Mouse (Mus musculus) midbrain, embryonic 16.5 days (tissue): ENCODE measurements around the gene Mfap2. TPM values are rescaled to one million over a fixed set of nuclear protein-coding genes. Genes with fewer than 3 reads are reported as not detected.

Experiments used
- ATAC-seq: fragments of 200-750 bp; cut with Nextera tagmentation; 2 replicates; pipeline ENCODE4 v1.8.0; 2017; ENCODE audit warnings: moderate TSS enrichment
- H3K27ac ChIP-seq: fragments of 300-500 bp; sonication (generic); 2 replicates; pipeline ENCODE4 v1.5.1; 2014; ENCODE audit warnings: mild to moderate bottlenecking, low read length, mixed read lengths
- H3K27me3 ChIP-seq: fragments of 300-500 bp; sonication (generic); 2 replicates; pipeline ENCODE4 v1.6.1; 2014; ENCODE audit warnings: low read depth, low read length, mixed read lengths; ENCODE audit not compliant: control insufficient read depth, insufficient read depth
- H3K36me3 ChIP-seq: fragments of 300-500 bp; sonication (generic); 2 replicates; pipeline ENCODE4 v1.6.1; 2014; ENCODE audit warnings: mild to moderate bottlenecking, low read length, moderate library complexity, mixed read lengths; ENCODE audit not compliant: control insufficient read depth, insufficient read depth
- H3K4me1 ChIP-seq: fragments of 300-500 bp; sonication (generic); 2 replicates; pipeline ENCODE4 v1.6.1; 2014; ENCODE audit warnings: mild to moderate bottlenecking, low read length, mixed read lengths; ENCODE audit not compliant: control insufficient read depth, insufficient read depth
- H3K4me2 ChIP-seq: fragments of 300-500 bp; sonication (generic); 2 replicates; pipeline ENCODE4 v1.6.1; 2014; ENCODE audit warnings: mild to moderate bottlenecking, low read length, mixed read lengths
- H3K4me3 ChIP-seq: fragments of 300-500 bp; sonication (generic); 2 replicates; pipeline ENCODE4 v1.5.1; 2014; ENCODE audit warnings: low read depth, mild to moderate bottlenecking, low read length, moderate library complexity, mixed read lengths
- H3K9ac ChIP-seq: fragments of 300-500 bp; sonication (generic); 2 replicates; pipeline ENCODE4 v1.6.1; 2014; ENCODE audit warnings: low read depth, low read length, mixed read lengths
- H3K9me3 ChIP-seq: fragments of 300-500 bp; sonication (generic); replicated peaks from 2 replicates; pipeline ENCODE4 v1.6.1; 2014; ENCODE audit warnings: mild to moderate bottlenecking, low read length, mixed read lengths; ENCODE audit not compliant: control insufficient read depth, poor library complexity, severe bottlenecking
- WGBS: fragments of 180-500 bp; shearing (Covaris S2); extraction: QIAGEN DNeasy Blood & Tissue Kit; methylation state at CpG from one replicate; pipeline ENCODE4 v1.1.7; 2014; 5-methylcytosine and 5-hydroxymethylcytosine counted together
- polyA plus RNA-seq: library from polyadenylated mRNA; unstranded; fragments of >200 nt; fragmentation: Nextera tagmentation; extraction: Ambion mirVana; gene quantifications from 2 replicates; pipeline ENCODE4 v1.2.1, GENCODE M21; 2015

Gene Mfap2
- polyA plus RNA-seq, 1 experiment from 2014 or later, result 121 TPM

DNA sequence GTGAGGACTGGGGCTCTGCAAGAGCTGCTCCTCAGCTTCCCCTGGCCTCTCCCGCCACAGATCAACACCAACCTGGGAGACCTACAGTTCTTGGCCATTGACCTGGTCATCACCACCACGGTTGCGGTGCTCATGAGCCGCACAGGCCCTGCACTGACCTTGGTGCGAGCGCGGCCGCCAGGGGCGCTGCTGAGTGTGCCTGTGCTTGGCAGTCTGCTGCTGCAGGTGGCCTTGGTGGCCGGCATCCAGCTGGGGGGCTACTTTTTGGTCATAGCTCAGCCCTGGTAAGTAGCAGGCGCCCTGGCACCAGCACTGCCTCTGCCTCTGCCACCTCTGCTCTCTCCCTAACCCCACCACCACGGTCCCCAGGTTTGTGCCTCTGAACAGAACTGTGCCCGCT, 4.2 kb upstream of the Mfap2 start:
- no peak for ATAC-seq
- no peak overlapping the region for H3K4me2 ChIP-seq
- H3K4me1 ChIP-seq, result peaks cover 6% of the 10 kb centered on the region
- H3K9me3 ChIP-seq, result no peaks in the 10 kb centered on the region
- H3K27me3 ChIP-seq, result no peaks in the 10 kb centered on the region
- 87% methylated on average over 13 of the region's 13 CpGs for WGBS
- no peak overlapping the region for H3K4me3 ChIP-seq
- no peak overlapping the region for H3K9ac ChIP-seq
- H3K27ac ChIP-seq, result no peak overlapping the region
- peaks cover 61% of the 10 kb centered on the region for H3K36me3 ChIP-seq

GRCm38 (mm10) chr4:141008028-141008427, 2.2 kb upstream of the Mfap2 start:
- no peak for ATAC-seq
- Histone ChIP-seq H3K36me3 (peaks cover 44% of the 10 kb centered on the region), H3K4me3 (no peak overlapping the region), H3K4me1 (peaks cover 22% of the 10 kb centered on the region), H3K27me3 (no peaks in the 10 kb centered on the region), H3K9ac (no peak overlapping the region), H3K9me3 (no peaks in the 10 kb centered on the region), H3K4me2 (no peak overlapping the region), H3K27ac (no peak overlapping the region)
- WGBS, result 89% methylated on average over 8 of the region's 8 CpGs

GRCm38 (mm10) chr4:141010526-141010925, 308 bp downstream of the Mfap2 start:
- ATAC-seq, result peak; percentile 84

GRCm38 (mm10) chr4:141010941-141011429, 767 bp downstream of the Mfap2 start:
- H3K27ac ChIP-seq, result peak overlapping the region; percentile 80
- peak; percentile 19; the same call in 1 of the 2 replicates for ATAC-seq
- H3K4me2 ChIP-seq, result peak overlapping the region; percentile 95
- under 1% methylated on average over 17 of the region's 17 CpGs for WGBS
- H3K36me3 ChIP-seq, result peaks cover 24% of the 10 kb centered on the region
- no peaks in the 10 kb centered on the region for H3K9me3 ChIP-seq
- H3K27me3 ChIP-seq, result no peaks in the 10 kb centered on the region
- H3K9ac ChIP-seq, result peak overlapping the region; percentile 88
- peak overlapping the region; percentile 78 for H3K4me3 ChIP-seq
- peaks cover 24% of the 10 kb centered on the region for H3K4me1 ChIP-seq

More at GRCm38 (mm10) chr4:141010526-141010925, 308 bp downstream of the Mfap2 start:
- no peaks in the 10 kb centered on the region for H3K9me3 ChIP-seq
- no peaks in the 10 kb centered on the region for H3K27me3 ChIP-seq
- peaks cover 24% of the 10 kb centered on the region for H3K4me1 ChIP-seq
- peak overlapping the region; percentile 95 for H3K4me2 ChIP-seq
- H3K9ac ChIP-seq, result peak overlapping the region; percentile 88
- 0% methylated on average over 25 of the region's 26 CpGs for WGBS
- peaks cover 29% of the 10 kb centered on the region for H3K36me3 ChIP-seq
- H3K4me3 ChIP-seq, result peak overlapping the region; percentile 78
- H3K27ac ChIP-seq, result peak overlapping the region; percentile 80

DNA sequence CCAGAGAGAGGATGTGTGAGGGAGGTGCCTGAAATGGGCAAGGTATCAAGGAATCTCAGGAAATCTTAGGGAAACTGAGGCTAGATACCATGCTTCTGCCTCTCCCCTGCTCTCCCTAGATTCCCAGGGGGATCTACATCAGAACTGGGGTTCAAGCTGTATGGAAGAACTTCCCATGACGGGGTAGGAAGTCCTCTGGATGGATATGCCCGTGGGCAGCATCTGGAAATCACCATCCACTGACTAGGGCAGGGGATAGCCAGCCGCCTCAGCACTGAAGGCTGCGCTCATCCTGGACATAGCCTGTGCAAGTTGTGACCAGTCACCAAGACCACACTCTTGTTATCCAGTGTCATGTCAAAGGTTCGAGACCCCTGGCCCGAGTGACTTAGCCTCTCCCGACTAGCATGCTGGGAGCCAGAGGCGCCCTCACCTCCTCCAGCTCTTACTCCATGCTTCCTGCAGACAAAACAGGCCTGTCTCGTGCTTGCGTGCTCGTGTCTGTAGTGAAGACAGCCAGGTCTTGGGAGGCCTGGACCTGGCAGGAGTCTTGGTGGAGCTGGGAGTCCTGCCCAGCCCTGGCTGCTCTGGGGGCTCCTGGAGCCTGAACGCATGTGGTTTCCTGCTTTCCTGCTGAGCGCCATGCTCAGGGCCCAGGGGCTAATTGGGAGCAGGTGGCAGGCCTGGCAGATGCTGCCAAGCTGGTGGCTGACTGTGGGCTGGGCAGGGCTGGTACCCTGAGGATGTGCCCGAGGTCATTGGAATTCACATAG, 1.5 kb downstream of the Mfap2 start:
- Histone ChIP-seq H3K9me3 (no peaks in the 10 kb centered on the region), H3K9ac (peak overlapping the region; percentile 88), H3K4me2 (peak overlapping the region; percentile 95), H3K4me3 (peak overlapping the region; percentile 78), H3K36me3 (peaks cover 16% of the 10 kb centered on the region), H3K4me1 (peaks cover 24% of the 10 kb centered on the region), H3K27ac (peak overlapping the region; percentile 80), H3K27me3 (no peaks in the 10 kb centered on the region)
- 34% methylated on average over 14 of the region's 14 CpGs for WGBS
- ATAC-seq, result no peak

DNA sequence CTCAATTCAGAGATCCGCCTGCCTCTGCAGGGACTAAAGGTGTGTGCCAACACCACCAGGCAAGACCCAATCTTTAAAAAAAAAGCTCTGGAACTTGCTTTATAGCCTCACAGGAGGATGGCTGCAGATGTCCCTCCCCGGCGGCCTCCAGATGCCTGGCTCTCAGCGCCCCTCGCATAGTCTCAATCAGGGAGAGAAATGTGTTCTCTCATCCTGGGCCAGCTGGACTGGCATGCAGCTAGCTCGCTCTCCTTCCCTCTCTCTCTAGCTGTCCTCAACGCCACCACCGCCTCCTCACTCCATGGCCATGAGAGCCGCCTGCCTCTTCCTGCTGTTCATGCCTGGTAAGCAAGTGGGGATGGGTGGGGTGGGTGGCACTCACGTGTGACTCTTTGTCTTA, 2.3 kb downstream of the Mfap2 start:
- no peak for ATAC-seq
- WGBS, result 64% methylated on average over 10 of the region's 10 CpGs
- Histone ChIP-seq H3K36me3 (peaks cover 11% of the 10 kb centered on the region), H3K9me3 (no peaks in the 10 kb centered on the region), H3K9ac (peak overlapping the region; percentile 88), H3K27me3 (no peaks in the 10 kb centered on the region), H3K4me2 (peak overlapping the region; percentile 95; the same call in 1 of the 2 replicates), H3K4me1 (peaks cover 26% of the 10 kb centered on the region), H3K4me3 (no peak overlapping the region), H3K27ac (peak overlapping the region; percentile 44; the same call in 1 of the 2 replicates)

DNA sequence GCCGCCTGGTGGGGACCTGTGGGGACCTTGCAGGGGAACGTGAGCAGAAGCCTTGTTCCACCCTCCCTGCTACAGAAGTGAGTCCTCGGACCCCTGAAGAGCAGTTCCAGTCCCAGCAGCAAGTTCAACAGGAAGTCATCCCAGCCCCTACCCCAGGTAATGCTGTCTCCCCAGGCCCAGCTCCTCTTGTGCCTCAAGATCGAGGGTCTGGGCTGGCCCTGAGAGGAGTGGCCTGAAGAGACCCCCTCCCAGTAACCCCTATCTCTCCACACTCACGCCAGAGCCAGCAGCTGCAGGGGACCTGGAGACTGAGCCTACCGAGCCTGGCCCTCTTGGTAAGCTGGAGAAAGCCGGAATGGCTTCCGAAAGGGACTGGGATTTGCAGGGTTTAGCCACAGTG, 3.9 kb downstream of the Mfap2 start:
- no peak overlapping the region for H3K9ac ChIP-seq
- no peak overlapping the region for H3K27ac ChIP-seq
- no peak overlapping the region for H3K4me3 ChIP-seq
- peaks cover 26% of the 10 kb centered on the region for H3K4me1 ChIP-seq
- H3K4me2 ChIP-seq, result no peak overlapping the region
- peaks cover 10% of the 10 kb centered on the region for H3K36me3 ChIP-seq
- no peak for ATAC-seq
- no peaks in the 10 kb centered on the region for H3K9me3 ChIP-seq
- no peaks in the 10 kb centered on the region for H3K27me3 ChIP-seq
- 64% methylated on average over 8 of the region's 8 CpGs for WGBS

DNA sequence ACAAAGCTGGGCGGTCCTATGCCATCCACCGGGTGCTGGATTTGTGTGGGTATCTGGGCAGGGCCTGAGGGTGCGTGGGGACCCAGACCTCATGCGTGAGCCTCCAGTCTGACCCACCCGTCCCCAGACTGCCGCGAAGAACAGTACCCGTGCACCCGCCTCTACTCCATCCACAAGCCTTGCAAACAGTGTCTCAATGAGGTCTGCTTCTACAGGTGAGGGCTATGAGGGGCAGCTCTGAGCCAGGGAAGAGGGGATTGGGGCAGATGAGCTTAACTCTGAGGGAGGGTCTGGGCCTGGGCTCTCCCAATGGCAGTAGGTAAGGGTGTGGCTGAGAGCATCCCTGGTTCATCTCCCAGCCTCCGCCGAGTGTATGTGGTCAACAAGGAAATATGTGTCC, 4.6 kb downstream of the Mfap2 start:
- WGBS, result 89% methylated on average over 11 of the region's 11 CpGs
- Histone ChIP-seq H3K27ac (no peak overlapping the region), H3K9ac (no peak overlapping the region), H3K36me3 (peaks cover 10% of the 10 kb centered on the region), H3K9me3 (no peaks in the 10 kb centered on the region), H3K4me3 (no peak overlapping the region), H3K4me2 (no peak overlapping the region), H3K27me3 (no peaks in the 10 kb centered on the region), H3K4me1 (peaks cover 26% of the 10 kb centered on the region)
- ATAC-seq, result no peak

DNA sequence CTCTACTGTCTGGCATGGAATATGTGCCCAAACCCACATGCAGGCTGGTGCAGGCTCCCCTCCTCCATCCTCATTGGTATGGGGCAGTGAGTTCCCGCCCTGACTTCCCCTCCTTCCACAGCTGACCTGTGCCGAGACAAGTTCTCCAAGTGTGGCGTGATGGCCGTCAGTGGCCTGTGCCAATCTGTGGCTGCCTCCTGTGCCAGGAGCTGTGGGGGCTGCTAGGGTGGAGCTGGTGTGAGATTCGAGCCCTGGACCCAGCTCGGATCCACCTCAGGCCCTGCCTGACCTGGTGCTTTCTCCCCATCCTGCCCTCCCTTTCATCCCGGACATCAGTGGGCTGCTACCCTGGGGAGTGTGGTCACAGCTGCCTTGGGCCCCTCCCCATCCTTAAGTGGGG, 5.1 kb downstream of the Mfap2 start:
- WGBS, result 77% methylated on average over 7 of the region's 7 CpGs
- H3K4me2 ChIP-seq, result no peak overlapping the region
- H3K27me3 ChIP-seq, result no peaks in the 10 kb centered on the region
- peaks cover 24% of the 10 kb centered on the region for H3K4me1 ChIP-seq
- no peak overlapping the region for H3K27ac ChIP-seq
- no peaks in the 10 kb centered on the region for H3K9me3 ChIP-seq
- peaks cover 10% of the 10 kb centered on the region for H3K36me3 ChIP-seq
- ATAC-seq, result no peak
- no peak overlapping the region for H3K4me3 ChIP-seq
- no peak overlapping the region for H3K9ac ChIP-seq
